Mouse (Mus musculus) limb, embryonic 11.5 days (tissue): ENCODE data around the gene Kpna7. TPM values are rescaled to one million over a fixed set of nuclear protein-coding genes. Genes with fewer than 3 reads are reported as not detected.
"Not testable (repeated sequence)": the region's sequence is repeated elsewhere in the genome, so short reads cannot be mapped to it uniquely, and the experiment has no call there.

Experiments
- ATAC-seq: fragments of 200-750 bp; cut with Nextera tagmentation; 2 replicates; pipeline ENCODE4 v1.8.0; 2017; ENCODE audit warnings: low read depth; ENCODE audit not compliant: insufficient number of reproducible peaks, low FRiP score, low TSS enrichment
- DNase-seq: peaks from one replicate; pipeline ENCODE4 v3.0.0-alpha.2; 2015; ENCODE audit warnings: low spot score
- H3K27ac ChIP-seq: fragments of 300-500 bp; sonication (generic); replicated peaks from 2 replicates; pipeline ENCODE4 v1.5.1; 2014; ENCODE audit warnings: low read depth, mild to moderate bottlenecking, low read length
- H3K27me3 ChIP-seq: fragments of 300-500 bp; sonication (generic); 2 replicates; pipeline ENCODE4 v1.6.1; 2014; ENCODE audit warnings: mild to moderate bottlenecking, low read length, mixed read lengths; ENCODE audit not compliant: control insufficient read depth, insufficient read depth
- H3K36me3 ChIP-seq: fragments of 300-500 bp; sonication (generic); 2 replicates; pipeline ENCODE4 v1.6.1; 2014; ENCODE audit warnings: mild to moderate bottlenecking, low read length, moderate library complexity, mixed read lengths; ENCODE audit not compliant: control insufficient read depth, insufficient read depth
- H3K4me1 ChIP-seq: fragments of 300-500 bp; sonication (generic); 2 replicates; pipeline ENCODE4 v1.6.1; 2014; ENCODE audit warnings: low read length, mixed read lengths; ENCODE audit not compliant: control insufficient read depth, insufficient read depth
- H3K4me2 ChIP-seq: fragments of 300-500 bp; sonication (generic); 2 replicates; pipeline ENCODE4 v1.6.1; 2014; ENCODE audit warnings: low read depth, mild to moderate bottlenecking, moderate library complexity; ENCODE audit not compliant: severe bottlenecking
- H3K4me3 ChIP-seq: fragments of 300-500 bp; sonication (generic); 2 replicates; pipeline ENCODE4 v1.5.1; 2014; ENCODE audit warnings: low read depth, low read length
- H3K9ac ChIP-seq: fragments of 300-500 bp; sonication (generic); 2 replicates; pipeline ENCODE4 v1.6.1; 2014; ENCODE audit warnings: mild to moderate bottlenecking, low read length
- H3K9me3 ChIP-seq: fragments of 300-500 bp; sonication (generic); 2 replicates; pipeline ENCODE4 v1.6.1; 2016; ENCODE audit warnings: low read length; ENCODE audit not compliant: control insufficient read depth
- WGBS: fragments of 180-500 bp; shearing (Covaris S2); extraction: QIAGEN DNeasy Blood & Tissue Kit; methylation state at CpG from one replicate; pipeline ENCODE4 v1.1.7; 2014; 5-methylcytosine and 5-hydroxymethylcytosine counted together
- polyA plus RNA-seq: library from polyadenylated mRNA; unstranded; fragments of >200 nt; fragmentation: Nextera tagmentation; extraction: Ambion mirVana; gene quantifications from 2 replicates; pipeline ENCODE4 v1.2.1, GENCODE M21; 2014

The Kpna7 gene
- polyA plus RNA-seq, 1 experiment from 2014 or later = 0.13 TPM

DNA sequence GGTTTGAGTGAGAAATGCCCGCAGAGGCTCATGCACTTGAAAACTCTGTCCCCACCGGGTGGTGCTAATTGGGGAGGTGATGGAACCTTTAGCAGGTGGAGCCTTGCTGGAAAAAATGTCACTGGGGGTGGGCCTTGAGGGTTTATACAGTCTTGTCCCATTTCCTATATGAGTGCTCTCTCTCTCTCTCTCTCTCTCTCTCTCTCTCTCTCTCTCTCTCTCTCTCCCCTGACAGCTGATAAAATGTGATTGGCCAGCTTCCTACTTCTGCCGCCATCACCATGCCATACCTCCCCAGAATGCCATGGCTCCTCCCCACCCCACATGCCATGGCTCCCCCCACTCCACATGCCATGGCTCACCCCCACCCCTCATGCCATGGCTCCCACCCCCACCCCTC is 8.7 kb downstream of the Kpna7 start:
- WGBS = 58% methylated on average over 3 of the region's 3 CpGs
- no peaks in the 10 kb centered on the region for H3K27me3 ChIP-seq
- DNase-seq = no peak
- no peak overlapping the region for H3K4me2 ChIP-seq
- no peaks in the 10 kb centered on the region for H3K9me3 ChIP-seq
- no peak for ATAC-seq
- no peaks in the 10 kb centered on the region for H3K36me3 ChIP-seq
- no peak overlapping the region for H3K9ac ChIP-seq
- H3K4me1 ChIP-seq = no peaks in the 10 kb centered on the region
- H3K4me3 ChIP-seq = no peak overlapping the region
- no peak overlapping the region for H3K27ac ChIP-seq

DNA sequence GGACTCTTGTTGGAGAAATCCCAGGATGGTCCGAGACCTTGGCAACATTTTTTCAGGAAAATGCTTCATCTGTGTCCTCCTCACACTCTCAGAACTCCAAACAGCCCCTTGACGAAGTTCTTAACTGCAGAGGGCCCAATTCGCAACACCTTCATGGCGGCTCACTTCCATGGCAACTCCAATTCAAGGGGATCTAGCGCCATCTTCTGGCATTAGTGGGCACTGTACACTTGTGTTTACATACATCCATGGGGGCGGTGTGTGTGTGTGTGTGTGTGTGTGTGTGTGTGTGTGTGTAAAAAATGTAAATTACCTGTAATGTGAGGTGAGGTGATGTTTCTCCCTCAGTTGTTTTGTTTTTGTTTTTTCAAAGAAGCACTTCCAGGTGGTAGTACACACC is 12.5 kb downstream of the Kpna7 start:
- DNase-seq = no peak
- H3K9ac ChIP-seq = no peak overlapping the region
- H3K27me3 ChIP-seq = no peaks in the 10 kb centered on the region
- no peaks in the 10 kb centered on the region for H3K4me1 ChIP-seq
- WGBS = 49% methylated on average over 6 of the region's 6 CpGs
- H3K27ac ChIP-seq = no peak overlapping the region
- no peak for ATAC-seq
- no peak overlapping the region for H3K4me2 ChIP-seq
- H3K36me3 ChIP-seq = no peaks in the 10 kb centered on the region
- H3K9me3 ChIP-seq = no peaks in the 10 kb centered on the region
- H3K4me3 ChIP-seq = no peak overlapping the region

DNA sequence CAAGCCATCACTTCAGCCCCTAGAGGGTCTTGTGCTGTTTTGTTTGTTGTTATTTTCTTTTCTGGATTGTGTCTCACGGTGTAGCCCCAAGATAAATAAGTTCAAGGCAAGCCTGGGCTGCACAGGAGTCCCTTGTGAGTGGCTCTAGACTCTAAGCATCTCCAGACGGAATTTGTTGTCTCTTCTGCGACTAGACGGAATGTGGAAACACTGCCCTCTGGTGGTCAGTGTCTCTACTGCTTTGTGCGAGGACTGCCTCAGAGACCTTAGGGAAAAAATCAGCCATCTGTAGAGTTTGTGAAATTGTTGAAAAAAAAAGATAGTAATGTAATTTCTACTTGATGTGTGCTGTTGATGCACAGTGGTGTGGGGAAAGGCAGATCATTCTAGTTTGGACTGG is 14.1 kb downstream of the Kpna7 start:
- DNase-seq = peak; percentile 87
- H3K9me3 ChIP-seq = no peaks in the 10 kb centered on the region
- H3K9ac ChIP-seq = no peak overlapping the region
- 3% methylated on average over 5 of the region's 5 CpGs for WGBS
- H3K27me3 ChIP-seq = no peaks in the 10 kb centered on the region
- no peak; the same call in 1 of the 2 replicates for ATAC-seq
- H3K4me2 ChIP-seq = no peak overlapping the region
- H3K27ac ChIP-seq = no peak overlapping the region
- H3K4me3 ChIP-seq = no peak overlapping the region
- H3K36me3 ChIP-seq = no peaks in the 10 kb centered on the region
- no peaks in the 10 kb centered on the region for H3K4me1 ChIP-seq

DNA sequence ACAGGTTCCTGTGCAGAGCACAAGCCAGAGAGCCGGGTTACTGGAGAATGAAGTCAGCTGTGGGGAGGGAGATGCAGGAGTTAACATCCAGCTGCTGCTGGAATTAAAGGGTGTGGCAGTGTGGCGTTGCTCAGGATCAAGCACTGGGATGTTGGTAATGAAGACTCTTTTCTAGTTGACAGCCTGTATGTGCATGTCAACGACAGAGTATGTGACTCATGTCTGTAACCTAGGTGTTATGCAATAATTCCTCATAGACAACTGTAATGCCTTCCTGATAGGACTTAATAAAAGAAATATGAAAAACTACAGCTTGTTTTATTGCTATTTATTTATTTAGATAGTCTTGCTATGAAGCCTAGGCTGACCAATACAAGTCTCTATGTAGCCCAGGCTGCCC is 15.0 kb downstream of the Kpna7 start:
- H3K4me3 ChIP-seq = no peak overlapping the region
- WGBS = 50% methylated on average over 3 of the region's 3 CpGs

DNA sequence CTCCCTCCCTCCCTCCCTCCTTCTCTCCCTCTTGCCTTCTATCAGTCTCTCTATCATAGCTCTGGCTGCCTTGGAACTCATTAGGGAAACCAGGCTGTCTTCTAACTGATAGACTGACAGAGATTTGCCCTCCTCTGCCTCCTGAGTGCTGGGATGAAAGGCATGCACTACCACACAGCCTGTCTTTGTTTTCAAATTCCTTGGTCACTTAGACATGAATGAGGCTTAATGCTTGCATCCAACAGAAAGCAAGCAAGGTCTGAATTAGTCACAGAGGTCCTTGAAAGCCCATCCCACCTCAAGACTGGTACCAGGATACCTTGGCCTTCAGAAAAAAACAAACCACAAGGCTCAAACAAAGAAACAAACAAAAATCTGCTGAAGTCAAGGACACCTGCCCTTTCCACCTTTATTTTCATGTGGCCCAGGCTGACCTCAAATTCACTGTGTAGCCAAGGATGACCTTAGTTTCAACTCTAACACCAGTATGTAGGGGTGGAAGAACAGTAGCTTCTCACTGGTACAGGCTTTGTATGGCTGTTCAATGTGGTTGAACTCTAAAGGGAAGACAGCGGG is 19.0 kb downstream of the Kpna7 start:
- no peak for ATAC-seq
- no peak overlapping the region for H3K27ac ChIP-seq
- WGBS = 94% methylated on average over 1 of the region's 1 CpGs
- no peaks in the 10 kb centered on the region for H3K4me1 ChIP-seq
- no peaks in the 10 kb centered on the region for H3K36me3 ChIP-seq
- DNase-seq = no peak
- H3K27me3 ChIP-seq = no peaks in the 10 kb centered on the region
- no peak overlapping the region for H3K4me3 ChIP-seq
- no peak overlapping the region for H3K9ac ChIP-seq
- H3K9me3 ChIP-seq = no peaks in the 10 kb centered on the region
- no peak overlapping the region for H3K4me2 ChIP-seq

More for the DNA sequence above, 15.0 kb downstream of the Kpna7 start:
- no peaks in the 10 kb centered on the region for H3K36me3 ChIP-seq
- H3K27ac ChIP-seq = no peak overlapping the region
- H3K27me3 ChIP-seq = no peaks in the 10 kb centered on the region
- no peaks in the 10 kb centered on the region for H3K4me1 ChIP-seq
- no peaks in the 10 kb centered on the region for H3K9me3 ChIP-seq
- no peak overlapping the region for H3K4me2 ChIP-seq
- no peak for DNase-seq
- ATAC-seq = no peak
- H3K9ac ChIP-seq = no peak overlapping the region

DNA sequence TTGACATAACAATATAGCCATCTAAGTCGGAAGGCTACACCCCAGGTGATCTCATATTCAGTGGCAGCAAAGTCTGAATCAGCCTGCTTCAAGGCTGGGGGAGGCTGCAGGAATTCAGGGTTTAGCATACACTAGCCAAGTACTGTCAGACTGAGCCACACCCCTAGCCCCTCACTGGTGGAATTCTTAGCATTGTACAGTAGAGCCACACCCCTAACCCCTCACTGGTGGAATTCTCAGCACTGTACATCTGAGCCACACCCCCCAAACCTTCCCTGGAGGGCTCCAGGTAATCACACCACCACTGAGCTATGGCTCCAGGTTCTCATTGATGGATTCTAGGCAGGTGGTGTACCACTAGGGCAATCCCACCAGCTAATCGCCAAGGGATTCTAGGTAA is 24.3 kb downstream of the Kpna7 start:
- H3K9ac ChIP-seq = no peak overlapping the region
- DNase-seq (no peak), ATAC-seq (no peak)
- no peaks in the 10 kb centered on the region for H3K36me3 ChIP-seq
- H3K27ac ChIP-seq = no peak overlapping the region
- no peaks in the 10 kb centered on the region for H3K9me3 ChIP-seq
- no peaks in the 10 kb centered on the region for H3K4me1 ChIP-seq
- H3K27me3 ChIP-seq = no peaks in the 10 kb centered on the region
- WGBS = 74% methylated on average over 2 of the region's 2 CpGs
- H3K4me3 ChIP-seq = no peak overlapping the region
- no peak overlapping the region for H3K4me2 ChIP-seq

DNA sequence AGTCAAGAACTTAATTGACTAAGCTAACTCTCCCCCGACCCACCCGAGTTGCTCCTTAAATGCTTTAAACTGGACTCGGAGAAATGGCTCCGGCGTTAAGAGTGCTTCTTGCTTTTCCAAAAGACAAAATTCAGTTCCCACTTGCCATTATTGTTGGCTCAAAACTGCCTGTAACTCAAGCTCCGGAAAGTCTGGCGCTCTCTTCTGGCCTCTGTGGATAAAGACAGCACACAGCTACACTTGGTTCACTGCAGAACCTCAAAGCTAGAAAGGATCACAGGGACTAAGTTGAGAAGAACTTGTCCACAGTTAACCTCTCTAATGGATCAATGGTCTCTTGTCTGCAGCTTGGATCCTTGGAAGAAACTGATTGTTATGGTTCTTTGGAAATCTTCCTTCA is 25.1 kb downstream of the Kpna7 start:
- H3K9me3 ChIP-seq = no peaks in the 10 kb centered on the region
- H3K4me1 ChIP-seq = no peaks in the 10 kb centered on the region
- no peak for DNase-seq
- no peaks in the 10 kb centered on the region for H3K36me3 ChIP-seq
- ATAC-seq = no peak
- H3K27ac ChIP-seq = no peak overlapping the region
- H3K9ac ChIP-seq = no peak overlapping the region
- no peak overlapping the region for H3K4me2 ChIP-seq
- no peaks in the 10 kb centered on the region for H3K27me3 ChIP-seq
- no peak overlapping the region for H3K4me3 ChIP-seq
- WGBS = 86% methylated on average over 7 of the region's 7 CpGs

DNA sequence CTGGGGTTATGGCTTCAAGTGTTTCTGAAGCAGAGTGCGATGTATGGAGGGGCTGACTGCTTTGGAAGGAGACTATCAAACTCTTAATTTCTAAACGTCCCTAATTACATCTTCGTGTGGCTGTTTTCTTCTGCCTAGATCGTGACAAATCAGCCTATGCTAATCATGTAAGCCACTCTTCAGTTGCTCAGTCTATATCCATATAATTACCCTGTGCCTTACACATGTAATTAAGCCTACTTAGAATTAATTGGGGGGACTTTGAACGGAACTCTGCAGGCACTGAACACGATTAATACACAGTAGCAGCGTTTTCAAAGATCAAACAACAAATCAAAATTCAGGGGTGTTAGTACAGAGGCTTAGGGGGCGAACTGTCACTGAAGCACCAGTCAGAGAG is 25.9 kb downstream of the Kpna7 start:
- DNase-seq (no peak), ATAC-seq (no peak)
- Histone ChIP-seq H3K4me2 (no peak overlapping the region), H3K27ac (no peak overlapping the region), H3K27me3 (no peaks in the 10 kb centered on the region), H3K9me3 (no peaks in the 10 kb centered on the region), H3K36me3 (no peaks in the 10 kb centered on the region), H3K9ac (no peak overlapping the region), H3K4me1 (no peaks in the 10 kb centered on the region), H3K4me3 (no peak overlapping the region)
- WGBS = 82% methylated on average over 8 of the region's 8 CpGs

DNA sequence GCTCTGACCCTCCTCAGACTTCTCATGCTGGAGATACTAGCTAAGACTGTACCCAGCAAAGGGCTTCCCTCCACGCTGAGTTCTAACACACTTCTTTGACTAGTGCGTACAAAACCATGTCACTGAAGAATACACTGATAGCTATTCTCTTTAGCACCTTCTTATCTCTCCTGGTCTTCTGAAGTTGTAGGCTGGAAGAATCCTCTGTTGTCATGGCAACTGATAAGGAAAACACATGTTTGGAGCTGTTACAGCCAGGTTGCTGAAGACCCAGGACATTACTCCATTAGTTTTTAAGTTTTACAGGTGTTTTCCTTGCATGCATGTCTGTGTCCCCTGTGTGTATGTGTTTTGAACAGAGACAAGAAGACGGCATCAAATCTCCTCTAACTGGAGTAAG is 29.6 kb downstream of the Kpna7 start:
- DNase-seq, H3K9me3 ChIP-seq, H3K27me3 ChIP-seq, H3K9ac ChIP-seq, H3K36me3 ChIP-seq, H3K4me1 ChIP-seq, H3K4me2 ChIP-seq, H3K4me3 ChIP-seq, H3K27ac ChIP-seq, ATAC-seq: not testable (repeated sequence)
- WGBS = 62% methylated on average over 3 of the region's 3 CpGs
